Mouse (Mus musculus): ENCODE measurements at regions not wholly inside any gene's neighbourhood (a gene's known extent, or its start where the extent isn't known, plus 50 kb on each side); places are given as distances from the start of the nearest gene placed in this dataset.

DNA sequence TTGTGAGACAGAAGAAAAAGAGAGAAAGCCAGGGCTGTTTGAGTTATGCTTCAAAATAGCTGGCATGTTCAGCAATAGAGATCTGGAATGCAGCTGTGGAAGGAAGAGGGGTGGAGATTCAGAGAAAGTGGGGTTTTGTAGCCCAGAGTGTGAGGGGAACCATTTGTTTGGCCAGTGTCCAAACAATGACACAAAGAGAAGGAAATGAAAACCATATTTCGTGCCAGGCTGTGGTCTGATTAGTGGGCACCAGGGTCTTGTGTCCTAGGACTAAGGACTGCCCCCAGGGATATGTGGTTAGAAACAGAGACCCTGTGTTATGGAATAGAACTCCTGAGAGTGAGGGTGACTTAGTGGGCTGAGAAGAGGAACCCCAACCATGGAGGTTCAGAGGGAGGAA is 83.2 kb upstream of the Arhgap28 start:
- H3K9me3 ChIP-seq (ENCODE audit: control insufficient read depth, low read length), result no peaks in the 10 kb centered on the region
- no peak overlapping the region for H3K4me3 ChIP-seq (ENCODE audit: low read depth, low read length)
- H3K36me3 ChIP-seq (ENCODE audit: control insufficient read depth, insufficient read depth, low read length), result no peaks in the 10 kb centered on the region
- no peak for DNase-seq (ENCODE audit: low spot score, missing footprints)
- H3K27me3 ChIP-seq (ENCODE audit: control insufficient read depth, insufficient read depth, low read length), result no peaks in the 10 kb centered on the region
- no peak for ATAC-seq (ENCODE audit: low FRiP score)
- no peak overlapping the region for H3K4me2 ChIP-seq
- H3K27ac ChIP-seq (ENCODE audit: low read depth, low read length), result no peak overlapping the region
- no peaks in the 10 kb centered on the region for H3K4me1 ChIP-seq (ENCODE audit: control insufficient read depth, insufficient read depth, low read length)
- 83% methylated on average over 1 of the region's 1 CpGs for WGBS
- H3K9ac ChIP-seq (ENCODE audit: low read length), result no peak overlapping the region

DNA sequence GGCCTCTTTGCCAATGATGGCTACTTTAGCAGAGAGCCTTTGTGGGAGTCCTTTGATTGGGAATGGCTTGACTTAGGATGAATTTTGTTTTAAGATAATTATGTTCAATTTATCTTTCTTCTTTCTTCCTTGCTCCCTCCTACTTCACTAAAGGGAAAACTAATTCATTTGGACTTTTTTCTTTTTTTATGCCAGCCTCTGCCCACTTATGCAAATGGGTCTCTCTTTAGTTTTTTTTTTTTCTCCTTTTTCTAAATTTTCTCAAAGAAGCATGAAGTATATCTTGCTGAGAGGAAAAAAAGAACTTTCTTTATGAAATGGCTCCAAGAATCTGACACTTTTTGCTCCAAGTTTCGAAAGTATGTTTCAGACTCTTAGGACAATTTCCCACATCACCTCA is 85.3 kb upstream of the Arhgap28 start:
- no peaks in the 10 kb centered on the region for H3K27me3 ChIP-seq (ENCODE audit: control insufficient read depth, insufficient read depth, low read length)
- ATAC-seq (ENCODE audit: low FRiP score), result no peak
- 89% methylated on average over 1 of the region's 1 CpGs for WGBS

DNA sequence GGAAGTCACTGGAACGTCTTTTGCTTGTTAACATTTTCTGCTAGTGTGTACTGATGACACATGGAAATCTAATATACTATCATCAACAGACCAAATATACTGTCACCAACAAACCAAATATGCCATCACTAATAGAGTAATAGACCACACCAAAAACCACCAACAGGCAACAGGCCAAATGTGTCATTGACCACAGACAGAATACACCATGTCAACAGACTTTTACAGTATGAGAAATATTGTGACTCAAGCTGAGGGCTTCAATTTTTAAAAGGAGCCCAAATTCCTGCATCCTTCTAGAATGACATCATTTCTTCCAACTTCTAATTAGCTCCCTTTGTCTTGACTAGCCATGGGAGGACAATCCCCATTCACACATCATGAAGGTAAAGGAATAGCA is 85.9 kb upstream of the Arhgap28 start:
- no peak overlapping the region for H3K27ac ChIP-seq (ENCODE audit: low read depth, low read length)
- DNase-seq (ENCODE audit: low spot score, missing footprints) (no peak), ATAC-seq (ENCODE audit: low FRiP score) (no peak)
- H3K4me2 ChIP-seq, result no peak overlapping the region
- no peaks in the 10 kb centered on the region for H3K9me3 ChIP-seq (ENCODE audit: control insufficient read depth, low read length)
- H3K4me1 ChIP-seq (ENCODE audit: control insufficient read depth, insufficient read depth, low read length), result no peaks in the 10 kb centered on the region
- no peaks in the 10 kb centered on the region for H3K27me3 ChIP-seq (ENCODE audit: control insufficient read depth, insufficient read depth, low read length)
- whole genome bisulfite sequencing, result 88% methylated on average over 1 of the region's 1 CpGs
- H3K4me3 ChIP-seq (ENCODE audit: low read depth, low read length), result no peak overlapping the region
- no peaks in the 10 kb centered on the region for H3K36me3 ChIP-seq (ENCODE audit: control insufficient read depth, insufficient read depth, low read length)
- no peak overlapping the region for H3K9ac ChIP-seq (ENCODE audit: low read length)

More for the DNA sequence above, 85.3 kb upstream of the Arhgap28 start:
- no peak for DNase-seq (ENCODE audit: low spot score, missing footprints)
- H3K4me2 ChIP-seq, result no peak overlapping the region
- H3K9ac ChIP-seq (ENCODE audit: low read length), result no peak overlapping the region
- H3K4me1 ChIP-seq (ENCODE audit: control insufficient read depth, insufficient read depth, low read length), result no peaks in the 10 kb centered on the region
- no peak overlapping the region for H3K27ac ChIP-seq (ENCODE audit: low read depth, low read length)
- H3K36me3 ChIP-seq (ENCODE audit: control insufficient read depth, insufficient read depth, low read length), result no peaks in the 10 kb centered on the region
- H3K9me3 ChIP-seq (ENCODE audit: control insufficient read depth, low read length), result no peaks in the 10 kb centered on the region
- no peak overlapping the region for H3K4me3 ChIP-seq (ENCODE audit: low read depth, low read length)

DNA sequence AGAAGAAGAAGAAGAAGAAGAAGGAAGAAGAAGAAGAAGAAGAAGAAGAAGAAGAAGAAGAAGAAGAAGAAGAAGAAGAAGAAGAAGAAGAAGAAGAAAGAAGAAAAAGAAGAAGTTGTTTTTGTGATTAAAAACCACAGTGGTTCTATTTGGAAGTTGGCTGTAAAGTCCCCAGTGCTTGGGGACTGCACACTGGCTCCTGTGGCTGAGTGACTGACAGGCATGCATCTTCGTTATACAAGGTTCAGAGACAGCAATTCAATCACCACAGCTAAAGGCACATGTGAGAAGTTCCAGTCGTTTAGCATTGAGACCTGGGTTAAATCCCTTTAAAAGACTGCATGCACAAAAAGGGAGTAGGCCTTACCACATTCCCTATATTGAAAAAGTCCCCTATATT is 93.1 kb upstream of the Arhgap28 start:
- no peaks in the 10 kb centered on the region for H3K4me1 ChIP-seq (ENCODE audit: control insufficient read depth, insufficient read depth, low read length)
- no peaks in the 10 kb centered on the region for H3K36me3 ChIP-seq (ENCODE audit: control insufficient read depth, insufficient read depth, low read length)
- H3K9me3 ChIP-seq (ENCODE audit: control insufficient read depth, low read length), result no peaks in the 10 kb centered on the region
- no peak overlapping the region for H3K4me3 ChIP-seq (ENCODE audit: low read depth, low read length)
- 55% methylated on average over 2 of the region's 2 CpGs for WGBS
- no peak overlapping the region for H3K4me2 ChIP-seq
- H3K27ac ChIP-seq (ENCODE audit: low read depth, low read length), result no peak overlapping the region
- H3K9ac ChIP-seq (ENCODE audit: low read length), result no peak overlapping the region
- no peak for ATAC-seq (ENCODE audit: low FRiP score)
- DNase-seq (ENCODE audit: low spot score, missing footprints), result no peak
- H3K27me3 ChIP-seq (ENCODE audit: control insufficient read depth, insufficient read depth, low read length), result no peaks in the 10 kb centered on the region

DNA sequence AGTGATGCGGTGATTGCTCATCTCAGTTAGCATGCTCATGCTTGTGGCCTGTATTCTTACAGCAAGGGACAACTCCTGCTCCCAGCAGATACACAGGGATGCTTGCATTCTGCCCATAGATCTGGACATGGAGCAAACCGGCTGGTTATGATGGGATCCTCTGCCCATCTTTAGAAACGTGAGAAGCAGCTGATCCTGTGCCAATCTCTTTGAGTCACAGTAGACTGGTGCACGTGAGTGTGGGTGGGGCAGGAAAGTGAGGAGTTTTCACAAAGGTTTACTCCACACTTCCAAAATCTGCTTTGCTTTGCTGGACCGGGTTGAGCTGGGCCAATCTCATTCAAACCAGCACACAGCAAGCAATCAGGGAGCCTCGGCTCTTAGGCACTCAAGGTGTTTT is 93.5 kb upstream of the Arhgap28 start:
- Histone ChIP-seq H3K4me1 (ENCODE audit: control insufficient read depth, insufficient read depth, low read length) (no peaks in the 10 kb centered on the region), H3K36me3 (ENCODE audit: control insufficient read depth, insufficient read depth, low read length) (no peaks in the 10 kb centered on the region), H3K9ac (ENCODE audit: low read length) (no peak overlapping the region), H3K27me3 (ENCODE audit: control insufficient read depth, insufficient read depth, low read length) (no peaks in the 10 kb centered on the region), H3K4me2 (no peak overlapping the region), H3K27ac (ENCODE audit: low read depth, low read length) (no peak overlapping the region), H3K9me3 (ENCODE audit: control insufficient read depth, low read length) (no peaks in the 10 kb centered on the region), H3K4me3 (ENCODE audit: low read depth, low read length) (no peak overlapping the region)
- DNase-seq (ENCODE audit: low spot score, missing footprints) (no peak), ATAC-seq (ENCODE audit: low FRiP score) (no peak)
- 86% methylated on average over 6 of the region's 6 CpGs for WGBS

DNA sequence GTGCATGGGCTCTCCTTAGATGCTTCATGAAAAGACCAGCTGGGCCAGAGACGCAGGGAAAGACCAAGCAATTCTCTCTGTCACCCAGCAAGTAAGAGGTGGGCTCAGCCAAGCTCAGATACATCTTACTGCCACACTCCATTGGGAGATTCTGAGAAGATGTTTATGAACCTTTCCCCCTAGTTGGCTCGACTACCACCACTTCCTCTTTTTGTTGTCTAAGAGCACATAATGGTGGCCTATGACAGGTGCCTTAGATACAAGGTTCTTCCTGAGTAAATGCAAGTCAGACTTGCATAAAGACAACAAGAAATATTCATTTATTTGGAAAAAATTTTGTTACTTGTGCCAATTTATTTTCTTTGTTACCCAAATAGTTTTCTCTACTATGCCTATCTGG is 96.2 kb upstream of the Arhgap28 start:
- WGBS, result 76% methylated on average over 2 of the region's 2 CpGs

DNA sequence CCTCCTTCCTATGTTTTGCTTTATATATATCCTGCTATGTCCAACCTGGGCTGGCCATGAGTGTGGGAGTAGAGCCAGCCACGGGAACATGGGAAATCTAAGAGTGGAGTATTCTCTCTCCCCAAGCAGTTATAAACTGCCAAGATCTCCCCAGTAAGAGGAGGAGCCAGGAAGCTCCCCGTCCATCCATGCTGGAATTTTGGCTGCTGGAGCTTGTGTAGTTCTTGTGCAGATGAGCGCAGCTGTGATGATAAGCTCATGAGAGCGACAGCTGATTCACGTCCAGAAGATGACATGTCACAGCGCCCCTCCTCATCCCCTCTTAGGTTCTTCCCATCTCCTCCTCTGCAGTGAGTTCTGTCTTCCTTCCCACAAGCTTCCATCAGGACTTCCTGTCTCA is 99.4 kb upstream of the Arhgap28 start:
- Histone ChIP-seq H3K27me3 (ENCODE audit: control insufficient read depth, insufficient read depth, low read length) (no peaks in the 10 kb centered on the region), H3K4me1 (ENCODE audit: control insufficient read depth, insufficient read depth, low read length) (no peaks in the 10 kb centered on the region), H3K9me3 (ENCODE audit: control insufficient read depth, low read length) (no peaks in the 10 kb centered on the region), H3K4me2 (no peak overlapping the region), H3K36me3 (ENCODE audit: control insufficient read depth, insufficient read depth, low read length) (no peaks in the 10 kb centered on the region), H3K4me3 (ENCODE audit: low read depth, low read length) (no peak overlapping the region), H3K27ac (ENCODE audit: low read depth, low read length) (no peak overlapping the region), H3K9ac (ENCODE audit: low read length) (no peak overlapping the region)
- 85% methylated on average over 6 of the region's 6 CpGs for WGBS
- ATAC-seq (ENCODE audit: low FRiP score), result no peak
- no peak for DNase-seq (ENCODE audit: low spot score, missing footprints)

More for the DNA sequence above, 96.2 kb upstream of the Arhgap28 start:
- no peak for DNase-seq (ENCODE audit: low spot score, missing footprints)
- Histone ChIP-seq H3K27ac (ENCODE audit: low read depth, low read length) (no peak overlapping the region), H3K9ac (ENCODE audit: low read length) (no peak overlapping the region), H3K4me3 (ENCODE audit: low read depth, low read length) (no peak overlapping the region), H3K27me3 (ENCODE audit: control insufficient read depth, insufficient read depth, low read length) (no peaks in the 10 kb centered on the region), H3K9me3 (ENCODE audit: control insufficient read depth, low read length) (no peaks in the 10 kb centered on the region), H3K4me2 (no peak overlapping the region), H3K36me3 (ENCODE audit: control insufficient read depth, insufficient read depth, low read length) (no peaks in the 10 kb centered on the region), H3K4me1 (ENCODE audit: control insufficient read depth, insufficient read depth, low read length) (no peaks in the 10 kb centered on the region)
- ATAC-seq (ENCODE audit: low FRiP score), result no peak

DNA sequence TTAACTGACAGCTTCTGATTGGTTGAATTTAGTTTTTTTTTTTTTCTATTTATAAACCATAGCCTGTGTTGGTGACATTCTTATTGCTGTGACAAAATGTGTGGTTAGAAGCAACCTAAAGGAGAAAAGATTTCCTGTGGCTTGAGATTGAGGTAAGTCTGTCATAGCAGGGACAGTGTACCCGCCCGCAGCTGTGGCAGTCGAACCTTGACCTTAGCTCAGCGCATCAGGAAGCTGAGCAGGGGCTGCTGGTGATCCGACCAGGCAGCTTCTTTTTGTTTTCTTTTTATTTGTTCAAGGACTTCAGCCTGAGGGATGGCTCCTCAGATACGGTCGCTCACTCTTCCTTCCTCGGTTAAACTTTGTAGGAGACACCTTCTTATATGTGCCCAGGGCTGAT is 102.4 kb upstream of the Arhgap28 start:
- no peaks in the 10 kb centered on the region for H3K36me3 ChIP-seq (ENCODE audit: control insufficient read depth, insufficient read depth, low read length)
- H3K27me3 ChIP-seq (ENCODE audit: control insufficient read depth, insufficient read depth, low read length), result no peaks in the 10 kb centered on the region
- no peak overlapping the region for H3K4me3 ChIP-seq (ENCODE audit: low read depth, low read length)
- no peaks in the 10 kb centered on the region for H3K4me1 ChIP-seq (ENCODE audit: control insufficient read depth, insufficient read depth, low read length)
- no peak for DNase-seq (ENCODE audit: low spot score, missing footprints)
- 67% methylated on average over 8 of the region's 8 CpGs for WGBS
- no peak overlapping the region for H3K9ac ChIP-seq (ENCODE audit: low read length)
- H3K27ac ChIP-seq (ENCODE audit: low read depth, low read length), result no peak overlapping the region
- no peak for ATAC-seq (ENCODE audit: low FRiP score)
- H3K9me3 ChIP-seq (ENCODE audit: control insufficient read depth, low read length), result no peaks in the 10 kb centered on the region
- H3K4me2 ChIP-seq, result no peak overlapping the region

DNA sequence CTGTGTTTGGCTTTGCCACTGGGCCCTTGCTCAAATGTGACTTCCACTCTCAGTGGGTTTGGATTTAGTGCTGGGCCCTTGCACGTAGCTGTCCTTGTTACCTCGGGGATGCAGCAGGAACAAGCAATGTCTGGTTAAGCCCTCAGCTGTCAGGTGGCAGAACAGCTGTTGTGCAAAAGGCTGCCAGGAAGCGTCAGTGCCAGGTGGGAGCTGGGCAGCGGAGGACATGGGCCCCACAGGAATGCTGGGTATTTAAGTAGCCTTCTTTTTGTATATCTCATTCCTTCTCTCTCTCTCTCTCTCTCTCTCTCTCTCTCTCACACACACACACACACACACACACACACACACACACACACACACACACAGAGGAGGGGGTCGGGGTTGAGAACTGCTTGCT is 104.0 kb upstream of the Arhgap28 start:
- no peak for ATAC-seq (ENCODE audit: low FRiP score)
- H3K36me3 ChIP-seq (ENCODE audit: control insufficient read depth, insufficient read depth, low read length), result no peaks in the 10 kb centered on the region
- no peak overlapping the region for H3K27ac ChIP-seq (ENCODE audit: low read depth, low read length)
- no peak for DNase-seq (ENCODE audit: low spot score, missing footprints)
- no peak overlapping the region for H3K9ac ChIP-seq (ENCODE audit: low read length)
- no peaks in the 10 kb centered on the region for H3K27me3 ChIP-seq (ENCODE audit: control insufficient read depth, insufficient read depth, low read length)
- no peaks in the 10 kb centered on the region for H3K9me3 ChIP-seq (ENCODE audit: control insufficient read depth, low read length)
- H3K4me2 ChIP-seq, result no peak overlapping the region
- no peaks in the 10 kb centered on the region for H3K4me1 ChIP-seq (ENCODE audit: control insufficient read depth, insufficient read depth, low read length)
- no peak overlapping the region for H3K4me3 ChIP-seq (ENCODE audit: low read depth, low read length)
- WGBS, result 77% methylated on average over 4 of the region's 5 CpGs
